Mouse (Mus musculus) layer of hippocampus, postnatal 10 days (tissue): ENCODE results near the gene Crygc. TPM values are rescaled to one million over a fixed set of nuclear protein-coding genes. Genes with fewer than 3 reads are reported as not detected.
A peak's percentile ranks its signal among the peaks of the same experiment; 100 is the strongest.
"Not testable (repeated sequence)": the region's sequence is repeated elsewhere in the genome, so short reads cannot be mapped to it uniquely, and the experiment has no call there.

Experiments used
- DNase-seq, 2 experiments: peaks; one replicate each; pipeline ENCODE4 v3.0.0; 2021; ENCODE audit warnings: low spot score in 2 of 2
- total RNA-seq, 2 experiments: library from RNA; stranded (reverse); gene quantifications; 2 replicates each; pipeline ENCODE4 v1.2.3; 2021

Crygc gene
- total RNA-seq, 2 experiments from 2014 or later: not detected

DNA sequence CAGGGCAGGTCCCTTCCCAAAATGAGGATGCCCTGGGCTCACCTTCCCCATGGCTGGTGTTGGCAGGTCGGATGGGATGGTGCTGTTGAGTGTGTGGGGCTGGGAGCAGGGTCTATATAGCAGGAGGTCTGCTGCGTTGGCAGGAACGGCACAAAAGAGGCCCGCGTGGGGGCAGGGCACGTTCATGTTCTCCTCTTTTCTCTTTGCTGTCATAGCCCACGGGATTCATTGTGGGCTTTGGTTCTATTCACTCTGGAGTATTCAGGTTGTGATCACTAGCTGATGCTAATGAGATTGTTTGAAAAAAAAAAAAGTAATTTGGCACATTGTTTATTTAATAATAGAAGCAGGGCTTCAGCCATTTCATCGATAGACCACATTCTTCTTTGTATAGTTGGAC lies 10.1 kb downstream of the Crygc start, which contains the start of gene Crygd:
Gene Crygd (minus strand): TSS at position 101 of the 400 bp plus-strand sequence.
- DNase-seq: no peak

DNA sequence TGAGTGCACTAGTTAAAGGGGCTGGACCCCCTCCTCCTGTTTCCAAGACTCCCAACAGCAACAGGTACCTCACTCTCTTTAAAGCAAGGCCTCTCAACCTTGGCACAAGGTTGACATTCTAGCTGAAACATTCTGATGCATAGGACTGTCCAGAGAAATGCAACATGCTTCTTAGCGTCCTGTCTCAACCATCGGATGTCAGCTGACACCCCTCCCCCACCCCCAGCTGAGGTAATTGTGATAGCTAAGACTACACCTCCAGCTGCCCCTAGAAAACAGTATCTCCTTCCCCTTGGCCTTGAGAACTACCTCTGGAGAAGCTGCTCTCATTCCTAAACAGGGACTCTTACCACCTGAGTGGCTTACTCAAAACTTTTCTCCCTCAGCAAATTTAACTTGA lies 21.3 kb downstream of the Crygc start:
- no peak for DNase-seq

DNA sequence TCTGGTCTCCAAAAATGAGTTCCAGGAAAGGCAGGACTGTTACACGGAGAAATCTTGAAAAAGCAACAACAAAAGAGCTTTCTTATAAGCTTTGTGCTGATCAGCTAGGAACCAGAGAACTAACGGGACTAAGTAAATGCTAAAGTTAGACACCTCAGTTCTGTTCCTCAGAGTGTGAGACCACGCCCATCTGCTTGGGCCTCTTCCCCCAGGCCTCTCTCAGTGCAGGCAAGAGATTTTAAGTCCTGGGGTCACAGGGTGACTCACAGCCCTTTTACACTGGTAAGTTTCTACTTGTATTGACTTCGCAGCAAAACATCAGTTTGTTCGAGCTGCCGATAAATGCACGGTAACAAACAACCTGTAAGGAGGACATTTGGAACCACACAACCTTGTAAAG lies 21.8 kb downstream of the Crygc start:
- DNase-seq: no peak

DNA sequence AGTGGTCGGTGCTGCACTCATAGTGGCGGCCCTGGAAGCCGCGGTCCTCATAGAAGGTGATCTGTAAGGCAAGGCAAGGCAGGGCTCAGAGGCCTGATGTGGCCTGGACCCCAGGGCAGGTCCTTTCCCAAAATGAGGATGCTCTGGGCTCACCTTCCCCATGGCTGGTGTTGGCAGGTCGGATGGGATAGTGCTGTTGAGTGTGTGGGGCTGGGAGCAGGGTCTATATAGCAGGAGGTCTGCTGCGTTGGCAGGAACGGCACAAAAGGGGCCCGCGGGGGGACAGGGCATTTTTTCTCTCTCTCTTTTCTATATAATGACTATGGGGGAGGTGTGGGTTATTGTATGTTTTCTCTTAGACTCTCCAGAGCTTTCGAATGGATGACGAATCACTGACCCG lies 22.5 kb downstream of the Crygc start, which contains the start of gene Cryge:
Gene Cryge (minus strand): TSS at position 198 of the 400 bp plus-strand sequence.
- not testable (repeated sequence) for DNase-seq

DNA sequence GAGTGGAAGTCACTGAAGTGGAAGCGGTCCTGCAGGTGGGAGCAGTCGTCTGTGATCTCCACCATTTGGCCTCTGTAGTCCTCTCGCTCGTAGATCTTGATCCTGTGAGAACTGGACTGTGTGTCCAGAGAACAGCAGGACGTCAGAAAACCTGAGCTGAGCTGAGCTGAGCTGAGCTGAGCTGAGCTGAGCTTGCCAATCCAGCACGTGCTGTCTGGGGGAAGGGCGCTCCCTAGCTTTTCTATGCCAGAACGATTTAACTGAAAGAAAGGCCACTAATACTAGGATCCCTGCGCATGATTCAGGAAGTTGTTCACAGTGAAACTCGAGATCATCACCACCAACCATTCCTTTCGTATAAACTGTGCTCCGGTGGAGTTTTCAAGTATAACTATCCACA lies 24.7 kb downstream of the Crygc start:
- peak; percentile 19 to 22 for DNase-seq

DNA sequence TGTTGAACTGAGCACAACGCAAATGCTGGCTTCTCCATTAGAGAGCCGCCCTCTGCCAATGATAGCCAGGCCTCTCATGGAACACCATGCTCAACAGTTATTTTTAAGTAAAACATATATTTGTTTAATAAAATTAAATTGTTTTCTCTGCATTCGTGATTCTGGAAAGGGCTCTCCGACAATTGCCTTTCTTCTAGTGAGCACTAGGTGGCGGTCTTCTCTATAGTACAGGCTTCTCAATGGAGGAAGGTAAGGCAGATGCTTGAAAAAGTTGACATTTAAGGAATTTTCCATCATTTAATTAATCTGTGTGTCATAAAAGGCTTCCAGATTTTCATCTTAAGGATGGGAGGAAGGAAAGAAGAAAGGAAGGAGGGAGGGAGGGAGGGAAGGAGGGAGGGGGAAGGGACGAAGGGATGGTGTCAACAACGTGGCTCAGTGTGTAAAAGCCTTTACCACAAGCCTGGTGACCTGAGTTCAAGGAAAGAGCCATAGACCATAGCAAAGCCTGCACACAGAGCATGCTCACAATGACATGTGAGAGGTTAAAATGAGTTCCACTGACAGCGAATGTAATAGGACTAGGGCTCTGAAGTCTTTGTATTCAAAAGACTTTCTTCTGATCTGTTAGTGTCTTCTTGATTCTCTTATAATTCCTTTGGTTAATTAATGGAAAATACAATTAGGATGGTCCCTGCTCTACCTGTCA lies 26.9 kb downstream of the Crygc start:
- DNase-seq: peak; percentile 38 to 39

DNA sequence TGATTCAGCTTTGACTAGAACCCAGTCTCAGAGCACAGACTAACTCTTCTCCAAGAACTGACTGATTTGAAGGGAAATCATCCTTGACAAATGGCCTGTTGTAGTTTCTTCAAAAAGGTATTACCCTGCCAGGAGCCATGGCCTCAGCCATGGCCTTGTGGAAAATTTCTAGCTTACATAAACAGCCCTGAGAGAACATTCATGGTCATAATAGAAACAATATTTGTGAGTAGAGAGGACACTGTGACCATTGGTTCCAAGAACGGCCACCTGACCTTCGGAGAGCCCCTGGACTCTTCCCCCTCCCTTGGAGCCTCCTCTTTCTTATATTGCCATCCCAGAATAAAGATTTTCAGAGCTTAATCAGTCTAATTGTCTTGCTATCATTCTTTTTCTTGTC lies 30.1 kb downstream of the Crygc start:
- no peak for DNase-seq

DNA sequence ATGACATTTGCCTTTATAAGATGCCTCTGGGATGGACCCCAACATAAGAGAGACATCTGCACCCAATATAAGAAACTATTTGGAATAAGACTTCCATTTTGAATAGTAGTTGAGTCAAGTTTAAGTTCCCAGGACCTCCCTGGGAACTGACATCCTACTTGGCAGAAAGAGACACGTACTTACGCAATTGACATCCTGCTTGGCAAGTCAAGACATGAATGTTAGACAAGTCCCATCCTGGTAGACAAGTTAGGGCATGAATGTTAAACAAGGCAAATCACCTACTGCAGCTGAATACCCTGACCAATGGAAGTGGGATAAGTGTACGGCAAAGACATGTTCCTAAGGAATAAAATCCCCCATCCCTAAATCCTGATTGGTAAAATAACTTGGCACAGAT lies 31.7 kb downstream of the Crygc start:
- DNase-seq: no peak

DNA sequence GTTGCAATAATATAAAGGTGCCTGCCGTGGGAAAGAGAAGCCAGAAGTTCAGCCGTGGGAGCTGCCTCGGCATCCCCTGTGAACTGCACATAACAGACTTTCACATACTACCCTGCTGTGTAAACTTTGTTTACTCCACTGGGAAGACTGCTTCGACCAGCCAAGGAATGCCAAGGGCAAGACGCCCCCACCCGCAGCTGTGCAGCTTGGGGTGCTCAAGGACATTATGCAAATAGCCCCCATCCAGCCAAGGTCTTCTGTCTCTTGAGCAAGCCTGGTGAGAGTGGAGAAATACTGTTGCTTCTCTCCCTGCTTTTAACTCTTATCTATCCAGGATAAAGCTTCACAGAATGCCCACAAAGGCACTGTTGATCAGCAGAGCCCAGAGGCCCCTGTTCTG lies 32.7 kb downstream of the Crygc start:
- DNase-seq: no peak

DNA sequence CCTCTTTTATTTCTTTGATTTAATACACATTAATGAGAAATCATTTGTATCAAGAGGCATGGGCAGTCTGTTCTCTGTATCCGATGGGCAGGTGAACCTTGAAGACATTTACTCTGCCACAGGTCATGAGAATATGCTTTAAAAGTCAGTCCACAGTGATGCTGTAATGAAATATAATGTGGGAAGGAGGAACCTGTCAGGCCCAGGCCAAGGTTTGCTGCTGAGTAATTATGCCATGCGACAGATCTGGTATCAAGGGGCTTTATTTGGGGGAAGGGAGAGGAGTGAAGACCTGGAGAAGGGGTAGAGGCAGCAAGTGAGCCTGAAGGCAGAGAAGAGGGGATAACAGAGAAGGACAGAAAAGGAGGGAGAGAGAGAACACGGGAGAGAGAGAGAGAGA lies 33.8 kb downstream of the Crygc start:
- no peak for DNase-seq

DNA sequence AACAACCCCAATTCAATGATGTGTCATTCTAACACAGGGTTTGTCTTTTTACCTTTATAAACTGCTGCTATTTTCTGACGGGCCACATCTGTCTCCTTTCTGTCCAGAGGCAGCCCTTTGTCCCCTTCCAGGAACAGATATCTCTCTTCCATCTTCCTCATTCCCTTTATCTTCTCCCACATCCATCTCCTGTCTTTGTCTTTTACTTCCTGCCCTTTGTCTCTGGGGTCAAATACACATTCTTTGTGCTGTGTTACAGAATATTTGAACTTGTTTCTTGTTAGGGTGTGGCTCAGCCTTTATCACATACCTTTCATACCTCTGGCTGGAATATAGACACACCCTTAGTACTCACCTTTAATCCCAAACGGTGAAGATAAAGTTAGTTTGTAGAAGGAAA lies 35.9 kb downstream of the Crygc start:
- DNase-seq: no peak

DNA sequence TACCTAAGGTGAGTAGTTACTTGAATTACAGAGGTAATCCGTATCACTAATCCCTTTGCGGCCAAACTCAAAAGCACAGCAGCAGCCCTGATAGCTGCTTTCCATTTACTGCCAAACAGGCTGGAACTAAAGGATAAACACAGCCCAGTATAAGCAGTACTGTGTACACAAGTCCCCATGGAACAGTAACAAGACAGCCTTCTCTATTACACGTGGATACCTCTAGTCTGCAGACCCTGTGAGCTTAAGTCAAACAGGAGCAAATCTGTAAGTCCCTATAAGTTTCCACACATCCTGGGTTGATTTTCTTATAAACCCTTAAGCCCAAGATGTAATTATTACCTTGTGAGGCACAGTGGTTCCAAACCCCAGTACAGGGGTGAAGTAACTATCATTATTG lies 38.0 kb downstream of the Crygc start:
- DNase-seq: no peak

DNA sequence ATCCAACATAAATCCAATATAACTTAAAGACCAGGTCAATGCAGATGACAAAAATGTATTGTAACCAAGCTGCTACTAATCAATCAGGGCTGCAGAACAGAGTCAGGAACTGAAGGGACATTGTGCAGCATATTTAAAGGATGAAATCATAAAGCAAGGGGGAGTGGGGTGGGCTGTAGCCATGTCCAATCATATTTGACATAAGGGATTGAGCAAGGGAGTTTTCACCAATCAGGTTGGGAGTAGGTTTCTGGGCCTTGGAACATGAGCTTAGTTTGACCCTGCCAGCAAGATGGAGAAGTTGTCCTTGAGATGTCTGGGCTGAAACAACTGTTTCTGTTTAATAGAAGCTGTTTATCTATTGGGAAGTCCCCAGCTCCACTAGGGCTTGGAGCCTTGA lies 40.8 kb downstream of the Crygc start, which contains the start of gene Akr1cl:
Gene Akr1cl (minus strand): TSS at position 119 of the 400 bp plus-strand sequence.
- no peak for DNase-seq

DNA sequence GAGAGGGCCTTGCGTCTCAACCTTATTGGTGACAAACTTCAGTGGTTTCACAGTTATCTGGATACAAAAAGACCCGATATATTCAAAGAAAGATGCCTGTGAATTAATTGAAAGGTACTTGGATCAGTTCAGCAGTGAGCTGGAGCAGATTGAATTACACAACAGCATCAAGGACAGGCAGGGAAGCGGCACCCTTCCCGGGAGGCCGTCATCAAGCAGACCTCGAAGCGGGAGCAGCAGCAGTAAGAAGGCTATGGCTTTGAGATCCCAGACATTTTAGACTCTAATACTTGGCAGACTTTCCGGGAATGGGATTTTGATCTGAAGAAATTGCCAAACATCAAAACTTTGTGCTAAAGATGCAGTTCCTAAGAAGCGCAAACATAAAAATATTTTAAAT lies 45.3 kb downstream of the Crygc start:
- DNase-seq: no peak

Other genes starting within 250 kb of the Crygc start
- 10 to 100 TPM; 21.7 to 26.2 TPM for gene Plekhm3, start 116.9 kb downstream of the Crygc start, total RNA-seq
- gene Akr1cl, start 40.9 kb downstream of the Crygc start, total RNA-seq: not detected
- not detected for gene Cryge, start 22.5 kb downstream of the Crygc start, total RNA-seq
- not detected for gene Crygd, start 10.2 kb downstream of the Crygc start, total RNA-seq
- gene Crygb, start 8.6 kb upstream of the Crygc start, total RNA-seq: not detected
- 1 to 10 TPM in 1 of 2 experiments, under 1 TPM in 1; 0.78 to 1.7 TPM for gene Cryga, start 29.7 kb upstream of the Crygc start, total RNA-seq
- 1 to 10 TPM in 1 of 2 experiments, not detected in 1; 2.2 TPM for gene Gm28845, start 45.9 kb upstream of the Crygc start, total RNA-seq
- gene D630023F18Rik, start 49.5 kb upstream of the Crygc start, total RNA-seq: 10 to 100 TPM; 18.2 to 18.6 TPM
- 100 to 1,000 TPM; 133 to 146 TPM for gene Idh1, start 112.8 kb upstream of the Crygc start, total RNA-seq
- gene Pikfyve, start 113.0 kb upstream of the Crygc start, total RNA-seq: 10 to 100 TPM; 37.3 to 37.9 TPM
- 1 to 10 TPM; 1.9 to 2.1 TPM for gene Pth2r, start 208.4 kb upstream of the Crygc start, total RNA-seq